Mouse (Mus musculus) inflammation-experienced regulatory T-cells (primary cell): Measurements from ENCODE around the gene Tsga10. TPM values are rescaled to one million over a fixed set of nuclear protein-coding genes. Genes with fewer than 3 reads are reported as not detected.

ENCODE experiments used
- polyA plus RNA-seq, 2 experiments: library from polyadenylated mRNA; unstranded; fragments of 100-300 nt; shearing (Covaris generic); gene quantifications; one replicate each; pipeline ENCODE4 v1.2.1; 2017

Gene Tsga10
- polyA plus RNA-seq, result 1 to 10 TPM; 2.4 to 2.7 TPM

GRCm38 (mm10) chr1:37866286-37866685 is at the start of gene Tsga10:
Gene Tsga10, minus strand, starts transcription at chr1:37866429.

GRCm38 (mm10) chr1:37890025-37890652 is 23.9 kb upstream of the Tsga10 start, which contains the start of the genes Mitd1 and Mrpl30:
Gene Mitd1, minus strand, starts transcription at chr1:37890411.
Gene Mrpl30, plus strand, starts transcription at chr1:37890477.

DNA sequence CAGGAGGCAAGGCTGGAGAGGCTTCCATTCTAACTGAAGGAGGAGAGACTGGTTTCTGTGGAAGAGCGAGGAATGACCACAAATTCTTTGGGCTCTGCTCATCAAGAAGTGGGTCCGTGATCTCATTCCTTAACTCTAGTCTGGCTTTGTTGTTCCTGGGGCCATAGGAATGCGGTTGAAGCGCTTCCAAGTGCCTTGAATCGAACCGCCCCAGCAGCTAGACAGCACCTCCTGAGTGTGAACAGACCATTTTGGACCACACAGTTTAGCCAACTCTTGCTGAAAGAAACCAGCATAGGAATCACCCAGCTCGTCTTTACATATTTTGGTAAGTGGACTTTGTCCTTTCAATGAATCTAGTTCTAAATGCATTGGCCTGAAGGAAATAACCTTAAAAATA is 5.5 kb upstream of the Tsga10 start, which contains the start of gene Lipt1:
Gene Lipt1, plus strand, starts transcription at position 35 of the 400 bp plus-strand sequence.

GRCm38 (mm10) chr1:37719761-37720640 is 146.2 kb downstream of the Tsga10 start, which contains the start of gene 2010300C02Rik:
Gene 2010300C02Rik, minus strand, starts transcription at chr1:37720085.

Other genes starting within 250 kb of the Tsga10 start
- gene 2010300C02Rik, start 146.3 kb downstream of the Tsga10 start, polyA plus RNA-seq, result under 1 TPM; 0.78 to 0.93 TPM
- 1 to 10 TPM; 7.2 to 8.1 TPM for gene Lipt1, start 5.3 kb upstream of the Tsga10 start, polyA plus RNA-seq
- 10 to 100 TPM; 85.9 to 94.0 TPM for gene Mitd1, start 24.0 kb upstream of the Tsga10 start, polyA plus RNA-seq
- 100 to 1,000 TPM; 147 TPM for gene Mrpl30, start 24.0 kb upstream of the Tsga10 start, polyA plus RNA-seq
- gene Lyg2, start 50.1 kb upstream of the Tsga10 start, polyA plus RNA-seq, result not detected
- not detected for gene Lyg1, start 91.3 kb upstream of the Tsga10 start, polyA plus RNA-seq
- 100 to 1,000 TPM in 1 of 2 experiments, 10 to 100 TPM in 1; 96.5 to 107 TPM for gene Txndc9, start 131.5 kb upstream of the Tsga10 start, polyA plus RNA-seq
- gene Eif5b, start 131.6 kb upstream of the Tsga10 start, polyA plus RNA-seq, result 10 to 100 TPM; 17.2 to 24.8 TPM